Mouse (Mus musculus) heart, embryonic 12.5 days (tissue): ENCODE measurements at regions not wholly inside any gene's neighbourhood (a gene's known extent, or its start where the extent isn't known, plus 50 kb on each side); places are given as distances from the start of the nearest gene placed in this dataset.

Experiments
- ATAC-seq: fragments of 200-750 bp; cut with Nextera tagmentation; 2 replicates; pipeline ENCODE4 v1.8.0; 2017; ENCODE audit warnings: moderate TSS enrichment, moderate library complexity; ENCODE audit not compliant: insufficient number of reproducible peaks, low FRiP score
- H3K27ac ChIP-seq: fragments of 300-500 bp; sonication (generic); 2 replicates; pipeline ENCODE4 v1.5.1; 2016; ENCODE audit warnings: mild to moderate bottlenecking, moderate library complexity; ENCODE audit not compliant: poor library complexity, severe bottlenecking
- H3K27me3 ChIP-seq: fragments of 300-500 bp; sonication (generic); replicated peaks from 2 replicates; pipeline ENCODE4 v1.6.1; 2016; ENCODE audit warnings: mild to moderate bottlenecking, moderate library complexity
- H3K36me3 ChIP-seq: fragments of 300-500 bp; sonication (generic); 2 replicates; pipeline ENCODE4 v1.6.1; 2016; ENCODE audit warnings: mild to moderate bottlenecking, moderate library complexity
- H3K4me1 ChIP-seq: fragments of 300-500 bp; sonication (generic); replicated peaks from 2 replicates; pipeline ENCODE4 v1.6.1; 2016; ENCODE audit warnings: mild to moderate bottlenecking
- H3K4me2 ChIP-seq: fragments of 300-500 bp; sonication (generic); 2 replicates; pipeline ENCODE4 v1.6.1; 2016; ENCODE audit warnings: mild to moderate bottlenecking, moderate library complexity
- H3K4me3 ChIP-seq: fragments of 300-500 bp; sonication (generic); 2 replicates; pipeline ENCODE4 v1.5.1; 2016; ENCODE audit warnings: mild to moderate bottlenecking
- H3K9ac ChIP-seq: fragments of 300-500 bp; sonication (generic); 2 replicates; pipeline ENCODE4 v1.6.1; 2016; ENCODE audit warnings: mild to moderate bottlenecking, moderate library complexity
- H3K9me3 ChIP-seq: fragments of 300-500 bp; sonication (generic); replicated peaks from 2 replicates; pipeline ENCODE4 v1.6.1; 2016; ENCODE audit warnings: mild to moderate bottlenecking, moderate library complexity
- WGBS: fragments of 180-500 bp; shearing (Covaris S2); methylation state at CpG from one replicate; pipeline ENCODE4 v1.1.7; 2016; 5-methylcytosine and 5-hydroxymethylcytosine counted together

DNA sequence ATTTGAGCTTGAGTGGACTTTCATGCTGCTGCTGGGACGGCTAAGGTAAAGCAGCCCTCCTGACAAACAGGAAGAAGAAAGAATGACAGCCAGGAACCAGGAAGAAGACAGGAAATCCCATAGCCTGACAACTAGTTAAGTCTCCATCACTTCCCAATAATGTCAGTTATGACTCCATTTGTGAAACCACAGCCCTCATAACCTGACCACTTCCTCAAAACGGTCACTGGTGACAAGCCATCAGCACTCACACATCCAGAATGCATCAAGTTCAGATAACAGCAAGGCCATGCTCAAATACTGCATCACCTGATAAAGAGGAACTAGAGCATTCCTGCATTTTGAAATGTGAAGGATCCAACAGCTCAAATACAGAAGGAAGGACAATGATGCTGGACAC, 288.3 kb downstream of the Zfp706 start:
- 39% methylated on average over 2 of the region's 2 CpGs for WGBS
- Histone ChIP-seq H3K36me3 (no peaks in the 10 kb centered on the region), H3K4me1 (peaks cover 28% of the 10 kb centered on the region), H3K9ac (no peak overlapping the region), H3K4me2 (no peak overlapping the region), H3K4me3 (no peak overlapping the region), H3K9me3 (no peaks in the 10 kb centered on the region), H3K27ac (no peak overlapping the region), H3K27me3 (no peaks in the 10 kb centered on the region; the same call in 1 of the 2 replicates)
- no peak for ATAC-seq

DNA sequence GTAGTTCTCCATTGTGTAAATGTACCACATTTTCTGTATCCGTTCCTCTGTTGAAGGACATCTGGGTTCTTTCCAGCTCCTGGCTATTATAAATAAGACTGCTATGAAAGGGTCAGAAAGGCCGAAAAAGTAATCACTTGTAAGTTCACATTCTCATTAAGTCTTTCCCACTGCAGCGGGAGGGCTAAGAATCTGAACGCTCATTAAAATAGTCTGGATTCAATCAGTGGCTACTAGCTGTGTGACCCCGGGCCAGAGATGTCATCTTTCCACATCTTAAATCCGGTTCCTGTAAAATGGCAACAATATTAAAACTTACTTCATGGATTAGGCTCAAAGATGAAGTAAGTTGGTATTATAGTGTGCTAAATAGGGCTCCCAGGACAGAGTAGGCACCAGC, 289.7 kb downstream of the Zfp706 start:
- WGBS, result 83% methylated on average over 6 of the region's 6 CpGs

DNA sequence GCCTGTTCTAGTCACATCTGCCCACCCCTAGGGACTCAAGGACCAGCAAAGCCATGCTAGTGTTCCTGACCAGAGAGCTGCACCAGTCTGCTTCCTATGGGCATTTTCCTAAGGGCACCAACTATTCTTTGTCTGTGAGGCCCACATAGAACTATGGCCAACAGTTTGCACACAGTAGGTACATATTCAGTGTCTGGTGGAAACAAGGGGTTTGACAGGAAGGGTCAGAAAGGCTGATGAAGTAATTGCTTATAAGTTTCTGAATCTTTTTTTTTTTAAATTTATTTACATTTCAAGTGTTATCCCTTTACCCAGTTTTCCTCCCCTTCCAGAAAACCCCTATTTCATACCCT, 290.9 kb downstream of the Zfp706 start:
- Histone ChIP-seq H3K4me2 (peak overlapping the region; percentile 65), H3K4me3 (no peak overlapping the region), H3K27ac (peak overlapping the region; percentile 11; the same call in 1 of the 2 replicates), H3K9me3 (no peaks in the 10 kb centered on the region), H3K4me1 (peaks cover 14% of the 10 kb centered on the region), H3K27me3 (no peaks in the 10 kb centered on the region), H3K9ac (peak overlapping the region; percentile 62), H3K36me3 (no peaks in the 10 kb centered on the region)
- no peak for ATAC-seq

More for the DNA sequence above, 289.7 kb downstream of the Zfp706 start:
- Histone ChIP-seq H3K27me3 (no peaks in the 10 kb centered on the region), H3K27ac (no peak overlapping the region), H3K9me3 (no peaks in the 10 kb centered on the region), H3K9ac (no peak overlapping the region), H3K36me3 (no peaks in the 10 kb centered on the region), H3K4me2 (no peak overlapping the region), H3K4me3 (no peak overlapping the region), H3K4me1 (peaks cover 25% of the 10 kb centered on the region)
- ATAC-seq, result no peak

GRCm38 (mm10) chr15:36715745-36716685, 291.6 kb downstream of the Zfp706 start:
- Histone ChIP-seq H3K4me3 (peak overlapping the region; percentile 36), H3K4me2 (peak overlapping the region; percentile 65), H3K9ac (peak overlapping the region; percentile 62), H3K36me3 (no peaks in the 10 kb centered on the region), H3K9me3 (no peaks in the 10 kb centered on the region), H3K4me1 (peaks cover 9% of the 10 kb centered on the region), H3K27ac (peak overlapping the region; percentile 11; the same call in 1 of the 2 replicates), H3K27me3 (no peaks in the 10 kb centered on the region)
- WGBS, result 9% methylated on average over 26 of the region's 26 CpGs
- ATAC-seq, result peak; percentile 62; the same call in 1 of the 2 replicates

DNA sequence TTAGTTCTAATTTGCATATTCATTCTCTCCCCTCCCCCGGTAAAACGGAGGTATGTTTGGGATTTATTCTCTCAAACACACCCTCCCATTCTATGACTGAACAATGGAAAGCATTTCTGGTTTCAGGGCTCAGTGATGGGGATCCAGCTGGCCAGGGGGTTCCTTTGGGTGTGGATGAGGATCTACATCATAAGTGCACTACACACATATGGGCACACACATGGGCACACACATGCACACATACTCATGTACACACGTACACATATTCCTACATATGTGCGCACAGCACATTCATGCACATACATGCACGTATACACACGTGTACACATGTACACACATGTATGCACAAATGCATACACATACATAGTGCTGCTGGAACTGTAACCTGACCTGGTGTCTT, 292.4 kb downstream of the Zfp706 start:
- Histone ChIP-seq H3K4me2 (no peak overlapping the region), H3K4me1 (peaks cover 9% of the 10 kb centered on the region), H3K27me3 (no peaks in the 10 kb centered on the region), H3K27ac (no peak overlapping the region), H3K9me3 (no peaks in the 10 kb centered on the region), H3K9ac (no peak overlapping the region), H3K36me3 (no peaks in the 10 kb centered on the region), H3K4me3 (no peak overlapping the region)
- WGBS, result 88% methylated on average over 6 of the region's 6 CpGs
- no peak for ATAC-seq

DNA sequence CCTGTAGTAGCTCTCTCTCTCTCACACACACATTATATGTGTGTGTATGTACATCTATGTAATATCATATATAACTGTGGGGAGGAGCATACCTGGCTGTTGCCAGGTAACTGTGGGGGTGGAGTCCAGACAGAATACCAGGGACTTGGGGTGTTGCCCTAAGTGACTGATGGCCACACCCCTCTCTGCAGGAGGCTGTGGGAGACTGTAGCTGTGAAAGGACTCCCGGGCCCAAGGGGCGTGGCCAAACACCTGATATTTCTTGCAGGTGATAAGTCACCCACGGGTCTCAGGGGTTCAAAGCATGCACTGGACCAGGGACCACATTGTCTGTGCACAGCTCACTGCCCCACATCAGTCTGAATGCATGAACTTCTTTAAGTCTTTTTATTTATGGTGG, 297.8 kb downstream of the Zfp706 start:
- H3K27me3 ChIP-seq, result no peaks in the 10 kb centered on the region
- H3K4me3 ChIP-seq, result no peak overlapping the region
- 61% methylated on average over 3 of the region's 3 CpGs for WGBS
- no peaks in the 10 kb centered on the region for H3K36me3 ChIP-seq
- H3K27ac ChIP-seq, result no peak overlapping the region
- ATAC-seq, result no peak
- H3K9ac ChIP-seq, result no peak overlapping the region
- no peak overlapping the region for H3K4me2 ChIP-seq
- no peaks in the 10 kb centered on the region for H3K9me3 ChIP-seq
- H3K4me1 ChIP-seq, result no peaks in the 10 kb centered on the region

GRCm38 (mm10) chr15:36708471-36708870, 299.1 kb downstream of the Zfp706 start:
- Histone ChIP-seq H3K36me3 (no peaks in the 10 kb centered on the region), H3K27ac (no peak overlapping the region), H3K4me2 (no peak overlapping the region), H3K4me1 (no peaks in the 10 kb centered on the region), H3K4me3 (no peak overlapping the region), H3K9ac (no peak overlapping the region), H3K27me3 (no peaks in the 10 kb centered on the region), H3K9me3 (no peaks in the 10 kb centered on the region)
- 18% methylated on average over 3 of the region's 3 CpGs for WGBS
- 0 out of 2 replicates have a peak, but pooled peaks have one; percentile 23 for ATAC-seq

DNA sequence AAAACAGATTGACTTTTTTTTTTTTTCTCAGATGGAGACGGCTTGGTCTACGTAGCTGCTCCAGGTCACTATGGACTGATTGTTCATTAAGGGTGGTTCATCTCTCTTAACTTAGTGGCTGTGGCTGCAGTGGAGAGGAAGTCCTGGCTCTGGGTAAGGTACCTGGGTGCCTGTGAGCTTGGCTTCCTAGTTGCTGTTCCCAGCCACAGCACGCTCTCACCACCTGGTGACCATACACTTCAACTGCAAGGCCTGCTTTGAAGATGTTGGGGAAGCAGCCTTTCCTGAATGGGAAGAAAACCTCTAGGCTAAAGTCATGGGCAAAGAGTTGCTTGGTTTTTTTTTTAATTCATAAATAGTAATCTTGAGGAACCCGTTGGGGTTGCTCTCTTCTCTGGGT, 301.6 kb downstream of the Zfp706 start:
- Histone ChIP-seq H3K9me3 (no peaks in the 10 kb centered on the region), H3K4me2 (no peak overlapping the region), H3K27ac (no peak overlapping the region), H3K9ac (no peak overlapping the region), H3K36me3 (no peaks in the 10 kb centered on the region), H3K27me3 (no peaks in the 10 kb centered on the region), H3K4me1 (no peaks in the 10 kb centered on the region), H3K4me3 (no peak overlapping the region)
- WGBS, result 31% methylated on average over 4 of the region's 4 CpGs
- ATAC-seq, result peak; percentile 65; the same call in 1 of the 2 replicates

DNA sequence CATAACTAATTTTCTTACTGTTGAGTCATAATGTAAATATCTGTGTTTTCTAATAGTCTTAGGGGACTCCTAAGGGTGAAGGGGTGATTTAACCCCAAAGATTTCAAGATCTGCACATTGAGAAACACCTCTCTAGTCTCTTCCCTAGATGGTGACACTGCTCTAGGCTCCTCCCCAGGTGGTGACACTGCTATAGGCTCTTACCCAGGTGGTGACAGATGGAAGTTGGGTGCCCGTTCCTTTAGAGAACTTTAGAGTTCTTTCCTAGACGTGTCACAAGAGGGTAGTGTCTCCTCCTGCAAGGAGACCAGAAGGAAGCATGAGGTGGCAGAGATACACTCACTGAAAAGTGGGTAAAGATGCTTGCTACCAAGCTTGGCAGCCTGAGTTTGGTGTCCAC, 302.2 kb downstream of the Zfp706 start:
- no peak overlapping the region for H3K4me3 ChIP-seq
- WGBS, result 30% methylated on average over 2 of the region's 2 CpGs
- no peak overlapping the region for H3K4me2 ChIP-seq
- H3K9ac ChIP-seq, result no peak overlapping the region
- H3K4me1 ChIP-seq, result no peaks in the 10 kb centered on the region
- no peaks in the 10 kb centered on the region for H3K36me3 ChIP-seq
- ATAC-seq, result no peak
- H3K9me3 ChIP-seq, result no peaks in the 10 kb centered on the region
- no peaks in the 10 kb centered on the region for H3K27me3 ChIP-seq
- no peak overlapping the region for H3K27ac ChIP-seq

GRCm38 (mm10) chr15:36701846-36702245, 305.7 kb downstream of the Zfp706 start:
- 44% methylated on average over 8 of the region's 8 CpGs for WGBS
- no peaks in the 10 kb centered on the region for H3K4me1 ChIP-seq
- H3K4me2 ChIP-seq, result no peak overlapping the region
- no peaks in the 10 kb centered on the region for H3K36me3 ChIP-seq
- no peaks in the 10 kb centered on the region for H3K9me3 ChIP-seq
- 0 out of 2 replicates have a peak, but pooled peaks have one; percentile 44 for ATAC-seq
- H3K4me3 ChIP-seq, result no peak overlapping the region
- no peak overlapping the region for H3K9ac ChIP-seq
- no peaks in the 10 kb centered on the region for H3K27me3 ChIP-seq
- no peak overlapping the region for H3K27ac ChIP-seq

GRCm38 (mm10) chr15:36700196-36700595, 307.4 kb downstream of the Zfp706 start:
- Histone ChIP-seq H3K4me1 (no peaks in the 10 kb centered on the region), H3K4me3 (no peak overlapping the region), H3K36me3 (no peaks in the 10 kb centered on the region), H3K27me3 (no peaks in the 10 kb centered on the region), H3K27ac (no peak overlapping the region), H3K4me2 (no peak overlapping the region), H3K9me3 (no peaks in the 10 kb centered on the region), H3K9ac (no peak overlapping the region)
- WGBS, result 78% methylated on average over 5 of the region's 5 CpGs
- no peak for ATAC-seq
